Mouse (Mus musculus) intestine, embryonic 15.5 days (tissue): ENCODE data around the gene Hist1h4d. TPM values are rescaled to one million over a fixed set of nuclear protein-coding genes. Genes with fewer than 3 reads are reported as not detected.
A peak's percentile ranks its signal among the peaks of the same experiment; 100 is the strongest.
"Not testable (repeated sequence)": the region's sequence is repeated elsewhere in the genome, so short reads cannot be mapped to it uniquely, and the experiment has no call there.

ENCODE experiments used
- ATAC-seq: fragments of 200-750 bp; cut with Nextera tagmentation; 2 replicates; pipeline ENCODE4 v1.8.0; 2017; ENCODE audit warnings: moderate TSS enrichment, moderate library complexity
- H3K27ac ChIP-seq: fragments of 300-500 bp; sonication (generic); 2 replicates; pipeline ENCODE4 v1.5.1; 2015; ENCODE audit warnings: mild to moderate bottlenecking, inconsistent platforms
- H3K27me3 ChIP-seq: fragments of 300-500 bp; sonication (generic); replicated peaks from 2 replicates; pipeline ENCODE4 v1.6.1; 2015; ENCODE audit warnings: inconsistent platforms
- H3K36me3 ChIP-seq: fragments of 300-500 bp; sonication (generic); 2 replicates; pipeline ENCODE4 v1.6.1; 2015; ENCODE audit warnings: inconsistent platforms
- H3K4me1 ChIP-seq: fragments of 300-500 bp; sonication (generic); replicated peaks from 2 replicates; pipeline ENCODE4 v1.6.1; 2015; ENCODE audit warnings: inconsistent platforms
- H3K4me2 ChIP-seq: fragments of 300-500 bp; sonication (generic); replicated peaks from 2 replicates; pipeline ENCODE4 v1.6.1; 2015; ENCODE audit warnings: mild to moderate bottlenecking, inconsistent platforms
- H3K4me3 ChIP-seq: fragments of 300-500 bp; sonication (generic); replicated peaks from 2 replicates; pipeline ENCODE4 v1.5.1; 2015; ENCODE audit warnings: inconsistent platforms
- H3K9ac ChIP-seq: fragments of 300-500 bp; sonication (generic); 2 replicates; pipeline ENCODE4 v1.6.1; 2015; ENCODE audit warnings: inconsistent platforms
- H3K9me3 ChIP-seq: fragments of 300-500 bp; sonication (generic); 2 replicates; pipeline ENCODE4 v1.6.1; 2016; ENCODE audit warnings: inconsistent platforms
- WGBS: fragments of 180-500 bp; shearing (Covaris S2); methylation state at CpG from one replicate; pipeline ENCODE4 v1.1.7; 2015; 5-methylcytosine and 5-hydroxymethylcytosine counted together
- polyA plus RNA-seq: library from polyadenylated mRNA; unstranded; fragments of >200 nt; fragmentation: Nextera tagmentation; extraction: Ambion mirVana; gene quantifications from 2 replicates; pipeline ENCODE4 v1.2.1, GENCODE M21; 2015

Hist1h4d gene
- polyA plus RNA-seq, 1 experiment from 2014 or later, result 101 TPM

GRCm38 (mm10) chr13:23621532-23622174 lies 40.3 kb downstream of the Hist1h4d start:
- H3K9me3 ChIP-seq, result no peaks in the 10 kb centered on the region
- H3K27ac ChIP-seq, result peak overlapping the region; percentile 97
- H3K36me3 ChIP-seq, result no peaks in the 10 kb centered on the region
- no peaks in the 10 kb centered on the region for H3K27me3 ChIP-seq
- H3K4me1 ChIP-seq, result 0 out of 2 replicates have a peak, but pooled peaks cover 2% of the 10 kb centered on the region
- peak overlapping the region; percentile 84 for H3K9ac ChIP-seq
- peak overlapping the region; percentile 90 for H3K4me2 ChIP-seq
- peak; percentile 89 for ATAC-seq
- H3K4me3 ChIP-seq, result peak overlapping the region; percentile 61
- under 1% methylated on average over 18 of the region's 18 CpGs for WGBS

- WGBS, result under 1% methylated on average over 53 of the region's 53 CpGs
- Histone ChIP-seq H3K9ac (peak within 1 kb of the TSS; percentile 84), H3K4me3 (peak within 1 kb of the TSS; percentile 61), H3K4me2 (peak within 1 kb of the TSS; percentile 90), H3K27ac (peak within 1 kb of the TSS; percentile 97)
- H3K36me3 ChIP-seq, H3K27me3 ChIP-seq, H3K4me1 ChIP-seq, H3K9me3 ChIP-seq: not testable (repeated sequence)
- peak; percentile 93 for ATAC-seq
These were observed 40.8 kb downstream of the Hist1h4d start, which contains the start of gene Hist1h1e for GRCm38 (mm10) chr13:23622175-23622671. Gene Hist1h1e, minus strand, starts transcription at chr13:23622558.

- Histone ChIP-seq H3K4me3 (peak overlapping the region; percentile 61), H3K9me3 (no peaks in the 10 kb centered on the region), H3K27me3 (no peaks in the 10 kb centered on the region), H3K27ac (peak overlapping the region; percentile 97; the same call in 1 of the 2 replicates), H3K4me2 (peak overlapping the region; percentile 90), H3K4me1 (0 out of 2 replicates have a peak, but pooled peaks cover 2% of the 10 kb centered on the region), H3K9ac (no peak overlapping the region), H3K36me3 (no peaks in the 10 kb centered on the region)
- 26% methylated on average over 7 of the region's 7 CpGs for WGBS
- no peak for ATAC-seq
These were observed 41.6 kb downstream of the Hist1h4d start for GRCm38 (mm10) chr13:23622861-23623450.

DNA sequence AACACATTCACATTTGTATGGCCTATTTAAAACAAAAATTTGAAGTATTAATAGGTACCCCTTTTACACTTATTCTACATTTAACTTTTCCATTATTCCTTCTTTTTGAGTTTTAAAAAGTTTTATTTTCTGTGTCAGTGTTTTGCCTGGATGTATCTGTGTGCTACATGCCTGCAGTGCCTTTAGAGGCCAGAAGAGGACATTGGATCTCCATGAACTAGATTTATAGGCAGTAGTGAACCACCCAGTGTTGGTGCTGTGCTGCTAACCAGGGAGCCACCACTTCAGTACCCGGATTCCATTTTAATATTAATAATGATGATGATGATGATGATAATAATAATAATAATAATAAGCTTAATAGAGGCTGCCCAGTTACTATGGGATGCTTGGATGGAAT lies 49.3 kb downstream of the Hist1h4d start:
- H3K9ac ChIP-seq, result no peak overlapping the region
- H3K4me1 ChIP-seq, result no peaks in the 10 kb centered on the region
- WGBS, result 45% methylated on average over 1 of the region's 1 CpGs
- no peak for ATAC-seq
- no peaks in the 10 kb centered on the region for H3K27me3 ChIP-seq
- H3K36me3 ChIP-seq, result no peaks in the 10 kb centered on the region
- H3K4me3 ChIP-seq, result no peak overlapping the region
- H3K4me2 ChIP-seq, result no peak overlapping the region
- H3K9me3 ChIP-seq, result no peaks in the 10 kb centered on the region
- H3K27ac ChIP-seq, result no peak overlapping the region

Other genes with a start within 250 kb of the Hist1h4d start
- gene Zfp322a, start 212.4 kb upstream of the Hist1h4d start, polyA plus RNA-seq, result 34.5 and 40.5 TPM in 2 replicates
- gene Abt1, start 157.7 kb upstream of the Hist1h4d start, polyA plus RNA-seq, result 11.2 TPM in 2 replicates
- gene Btn1a1, start 115.7 kb upstream of the Hist1h4d start, polyA plus RNA-seq, result 0.08 and 0.11 TPM in 2 replicates
- 0.16 and 0.23 TPM in 2 replicates for gene Btn2a2, start 92.7 kb upstream of the Hist1h4d start, polyA plus RNA-seq
- gene Hist1h4h, start 50.5 kb upstream of the Hist1h4d start, polyA plus RNA-seq, result 4.6 and 4.8 TPM in 2 replicates
- 6.7 TPM in 1 of 2 replicates, not detected in the other for gene Hist1h2af, start 47.7 kb upstream of the Hist1h4d start, polyA plus RNA-seq
- gene Hist1h3g, start 46.2 kb upstream of the Hist1h4d start, polyA plus RNA-seq, result 6.1 and 6.2 TPM in 2 replicates
- gene Hist1h2bh, start 38.2 kb upstream of the Hist1h4d start, polyA plus RNA-seq, result 1.1 and 1.3 TPM in 2 replicates
- 0.45 and 0.97 TPM in 2 replicates for gene Hist1h3f, start 37.5 kb upstream of the Hist1h4d start, polyA plus RNA-seq
- gene Hist1h4f, start 29.9 kb upstream of the Hist1h4d start, polyA plus RNA-seq, result 0.88 and 1.0 TPM in 2 replicates
- 0.46 and 0.64 TPM in 2 replicates for gene Hist1h1d, start 28.3 kb upstream of the Hist1h4d start, polyA plus RNA-seq
- 3.5 and 4.3 TPM in 2 replicates for gene Hist1h3e, start 19.2 kb upstream of the Hist1h4d start, polyA plus RNA-seq
- 76.9 and 89.5 TPM in 2 replicates for gene Hist1h2ae, start 10.4 kb upstream of the Hist1h4d start, polyA plus RNA-seq
- gene Hist1h2bg, start 10.2 kb upstream of the Hist1h4d start, polyA plus RNA-seq, result 7.1 and 11.5 TPM in 2 replicates
- gene Hist1h2bf, start 7.4 kb upstream of the Hist1h4d start, polyA plus RNA-seq, result 4.2 and 4.5 TPM in 2 replicates
- 1.8 and 3.0 TPM in 2 replicates for gene Hist1h2ad, start 7.2 kb upstream of the Hist1h4d start, polyA plus RNA-seq
- 5.2 and 6.2 TPM in 2 replicates for gene Hist1h3d, start 5.8 kb upstream of the Hist1h4d start, polyA plus RNA-seq
- 1.6 and 2.0 TPM in 2 replicates for gene Hist1h2be, start 39.5 kb downstream of the Hist1h4d start, polyA plus RNA-seq
- gene Hist1h1e, start 41.0 kb downstream of the Hist1h4d start, polyA plus RNA-seq, result 17.6 and 21.2 TPM in 2 replicates
- 1.3 and 1.5 TPM in 2 replicates for gene Hist1h2ac, start 102.3 kb downstream of the Hist1h4d start, polyA plus RNA-seq
- 79.3 and 89.9 TPM in 2 replicates for gene Hist1h2bc, start 102.6 kb downstream of the Hist1h4d start, polyA plus RNA-seq
- gene Hist1h1t, start 114.2 kb downstream of the Hist1h4d start, polyA plus RNA-seq, result not detected in 2 replicates
- gene Hist1h4c, start 116.9 kb downstream of the Hist1h4d start, polyA plus RNA-seq, result 4.7 and 5.7 TPM in 2 replicates
- 6.4 and 7.9 TPM in 2 replicates for gene Hfe, start 129.3 kb downstream of the Hist1h4d start, polyA plus RNA-seq
- gene Hist1h1c, start 157.2 kb downstream of the Hist1h4d start, polyA plus RNA-seq, result 32.4 and 36.0 TPM in 2 replicates
- 4.4 and 7.7 TPM in 2 replicates for gene Hist1h3c, start 164.0 kb downstream of the Hist1h4d start, polyA plus RNA-seq
- gene Hist1h2bb, start 165.1 kb downstream of the Hist1h4d start, polyA plus RNA-seq, result 2.4 and 3.8 TPM in 2 replicates
- gene Hist1h2ab, start 169.5 kb downstream of the Hist1h4d start, polyA plus RNA-seq, result 39.8 and 44.9 TPM in 2 replicates
- 6.4 and 9.2 TPM in 2 replicates for gene Hist1h3b, start 170.7 kb downstream of the Hist1h4d start, polyA plus RNA-seq
- gene Hist1h4b, start 175.4 kb downstream of the Hist1h4d start, polyA plus RNA-seq, result 3.8 and 5.5 TPM in 2 replicates
- gene Hist1h4a, start 179.6 kb downstream of the Hist1h4d start, polyA plus RNA-seq, result 0.48 and 1.3 TPM in 2 replicates
- 4.3 and 6.4 TPM in 2 replicates for gene Hist1h3a, start 180.8 kb downstream of the Hist1h4d start, polyA plus RNA-seq
- 1.2 and 2.2 TPM in 2 replicates for gene Hist1h1a, start 182.1 kb downstream of the Hist1h4d start, polyA plus RNA-seq
- not detected in 2 replicates for gene Trim38, start 188.3 kb downstream of the Hist1h4d start, polyA plus RNA-seq
- 0.10 TPM in 1 of 2 replicates, not detected in the other for gene Slc17a2, start 225.4 kb downstream of the Hist1h4d start, polyA plus RNA-seq